Mouse (Mus musculus): ENCODE measurements around the gene Pla1a. TPM values are rescaled to one million over a fixed set of nuclear protein-coding genes. Genes with fewer than 3 reads are reported as not detected.

The Pla1a gene
- polyA plus RNA-seq, 1 experiment from 2014 or later, result 1.4 TPM

DNA sequence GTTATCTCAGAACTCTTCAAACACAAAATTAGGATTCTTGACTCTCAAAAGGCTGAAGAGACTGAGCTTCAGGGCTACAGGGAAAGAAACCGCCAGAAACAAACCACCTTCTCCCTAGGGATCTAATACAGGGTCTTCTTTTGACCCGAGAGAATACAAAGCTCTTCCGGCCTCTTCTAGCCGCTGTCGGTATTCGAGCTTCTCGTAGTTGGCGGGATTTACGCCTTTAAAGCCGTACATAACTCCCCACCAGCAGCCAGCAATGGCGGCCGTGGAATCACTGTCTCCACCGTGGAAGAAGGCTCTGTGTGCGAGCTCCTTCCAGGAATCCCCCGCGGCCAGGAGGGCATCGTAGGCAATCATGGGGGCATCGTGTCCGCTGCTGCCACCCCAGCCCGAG, 12.6 kb upstream of the Pla1a start:
- no peak overlapping the region for H3K4me2 ChIP-seq
- no peak overlapping the region for H3K4me3 ChIP-seq (replicated peaks)
- no peaks in the 10 kb centered on the region for H3K9me3 ChIP-seq (replicated peaks)
- ATAC-seq (ENCODE audit: low FRiP score), result no peak
- peaks cover 57% of the 10 kb centered on the region for H3K36me3 ChIP-seq
- no peaks in the 10 kb centered on the region for H3K27me3 ChIP-seq (replicated peaks)
- 96% methylated on average over 20 of the region's 20 CpGs for WGBS
- H3K4me1 ChIP-seq, result peaks cover 11% of the 10 kb centered on the region; the same call in 1 of the 2 replicates
- no peak overlapping the region for H3K27ac ChIP-seq (replicated peaks)
- H3K9ac ChIP-seq (replicated peaks), result no peak overlapping the region

- H3K4me2 ChIP-seq, result no peak overlapping the region
- ATAC-seq (ENCODE audit: low FRiP score), result no peak
- H3K27ac ChIP-seq (replicated peaks), result no peak overlapping the region
- no peaks in the 10 kb centered on the region for H3K9me3 ChIP-seq (replicated peaks)
- peaks cover 5% of the 10 kb centered on the region; the same call in 1 of the 2 replicates for H3K4me1 ChIP-seq
- H3K9ac ChIP-seq (replicated peaks), result no peak overlapping the region
- 94% methylated on average over 1 of the region's 1 CpGs for WGBS
- no peak overlapping the region for H3K4me3 ChIP-seq (replicated peaks)
- peaks cover 54% of the 10 kb centered on the region for H3K36me3 ChIP-seq
- H3K27me3 ChIP-seq (replicated peaks), result no peaks in the 10 kb centered on the region
Observed at GRCm38 (mm10) chr16:38445046-38445445, 12.1 kb upstream of the Pla1a start.

- Histone ChIP-seq H3K4me1 (0 out of 2 replicates have a peak, but pooled peaks cover 3% of the 10 kb centered on the region), H3K27ac (replicated peaks) (no peak overlapping the region), H3K9ac (replicated peaks) (no peak overlapping the region), H3K4me2 (no peak overlapping the region), H3K27me3 (replicated peaks) (no peaks in the 10 kb centered on the region), H3K9me3 (replicated peaks) (no peaks in the 10 kb centered on the region), H3K4me3 (replicated peaks) (no peak overlapping the region), H3K36me3 (peaks cover 45% of the 10 kb centered on the region)
- WGBS, result 98% methylated on average over 7 of the region's 7 CpGs
- no peak for ATAC-seq (ENCODE audit: low FRiP score)
Observed at GRCm38 (mm10) chr16:38443721-38444464, 10.9 kb upstream of the Pla1a start.

DNA sequence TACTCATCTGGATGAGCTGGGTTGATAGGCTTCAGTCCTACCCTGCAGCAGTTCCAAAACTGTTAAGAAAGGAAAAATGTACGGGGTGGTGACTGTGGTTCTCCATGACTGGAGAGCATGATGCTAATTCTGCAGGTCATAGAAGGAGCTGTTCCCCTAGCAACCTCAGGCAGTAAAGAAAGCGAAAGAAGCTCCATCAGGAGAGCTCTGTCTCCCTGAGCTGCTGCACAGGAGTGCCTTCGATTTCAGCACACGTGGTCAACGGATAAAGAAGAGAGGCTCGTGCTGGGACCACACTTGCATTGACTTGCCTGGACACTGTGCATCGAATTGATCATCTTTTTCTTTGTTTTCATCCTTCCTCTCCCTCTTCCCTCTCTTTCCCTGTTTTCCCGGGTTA, 9.3 kb upstream of the Pla1a start:
- no peak overlapping the region for H3K4me3 ChIP-seq (replicated peaks)
- no peaks in the 10 kb centered on the region for H3K9me3 ChIP-seq (replicated peaks)
- H3K27ac ChIP-seq (replicated peaks), result no peak overlapping the region
- no peaks in the 10 kb centered on the region for H3K27me3 ChIP-seq (replicated peaks)
- H3K36me3 ChIP-seq, result peaks cover 29% of the 10 kb centered on the region
- ATAC-seq (ENCODE audit: low FRiP score), result no peak
- WGBS, result 81% methylated on average over 8 of the region's 8 CpGs
- no peak overlapping the region for H3K4me2 ChIP-seq
- H3K4me1 ChIP-seq, result no peaks in the 10 kb centered on the region
- no peak overlapping the region for H3K9ac ChIP-seq (replicated peaks)

GRCm38 (mm10) chr16:38441611-38442010, 8.7 kb upstream of the Pla1a start:
- no peak overlapping the region for H3K9ac ChIP-seq (replicated peaks)
- no peak overlapping the region for H3K4me3 ChIP-seq (replicated peaks)
- no peaks in the 10 kb centered on the region for H3K27me3 ChIP-seq (replicated peaks)
- no peak for ATAC-seq (ENCODE audit: low FRiP score)
- no peak overlapping the region for H3K27ac ChIP-seq (replicated peaks)
- peaks cover 23% of the 10 kb centered on the region for H3K36me3 ChIP-seq
- WGBS, result 91% methylated on average over 5 of the region's 5 CpGs
- no peaks in the 10 kb centered on the region for H3K9me3 ChIP-seq (replicated peaks)
- no peak overlapping the region for H3K4me2 ChIP-seq
- H3K4me1 ChIP-seq, result no peaks in the 10 kb centered on the region

DNA sequence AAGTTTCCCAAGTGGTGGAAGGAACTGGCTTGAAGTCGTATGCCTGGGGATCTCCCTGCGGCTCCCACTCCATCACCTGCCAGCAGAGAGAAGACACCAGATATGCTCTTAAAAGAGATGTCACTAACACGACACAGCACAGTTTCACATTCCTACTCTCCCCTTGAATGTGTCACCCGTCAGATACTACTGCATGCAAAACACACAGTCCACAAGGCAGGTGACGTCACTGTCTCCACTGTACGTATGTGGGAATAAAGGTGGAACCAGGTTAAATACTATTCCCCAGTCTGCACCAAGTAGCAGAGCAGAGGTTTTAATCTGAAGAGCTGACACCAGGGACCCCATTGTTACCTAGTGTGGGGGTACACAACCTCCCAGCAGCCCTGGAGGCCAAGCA, 7.5 kb upstream of the Pla1a start:
- Histone ChIP-seq H3K27me3 (replicated peaks) (no peaks in the 10 kb centered on the region), H3K4me1 (no peaks in the 10 kb centered on the region), H3K27ac (replicated peaks) (no peak overlapping the region), H3K36me3 (peaks cover 11% of the 10 kb centered on the region), H3K9me3 (replicated peaks) (no peaks in the 10 kb centered on the region), H3K4me3 (replicated peaks) (no peak overlapping the region), H3K4me2 (no peak overlapping the region), H3K9ac (replicated peaks) (no peak overlapping the region)
- WGBS, result 83% methylated on average over 6 of the region's 6 CpGs
- ATAC-seq (ENCODE audit: low FRiP score), result no peak

- no peak overlapping the region for H3K4me3 ChIP-seq (replicated peaks)
- WGBS, result 100% methylated on average over 1 of the region's 1 CpGs
- no peak overlapping the region for H3K27ac ChIP-seq (replicated peaks)
- H3K9me3 ChIP-seq (replicated peaks), result no peaks in the 10 kb centered on the region
- no peak overlapping the region for H3K9ac ChIP-seq (replicated peaks)
- peaks cover 2% of the 10 kb centered on the region for H3K36me3 ChIP-seq
- no peak for ATAC-seq (ENCODE audit: low FRiP score)
- H3K4me1 ChIP-seq, result no peaks in the 10 kb centered on the region
- no peak overlapping the region for H3K4me2 ChIP-seq
- H3K27me3 ChIP-seq (replicated peaks), result no peaks in the 10 kb centered on the region
Observed at GRCm38 (mm10) chr16:38439190-38439589, 6.2 kb upstream of the Pla1a start.

GRCm38 (mm10) chr16:38434295-38434795, 1.4 kb upstream of the Pla1a start:
- H3K9ac ChIP-seq (replicated peaks), result no peak overlapping the region
- WGBS, result 85% methylated on average over 4 of the region's 4 CpGs
- no peak overlapping the region for H3K27ac ChIP-seq (replicated peaks)
- no peak overlapping the region for H3K4me3 ChIP-seq (replicated peaks)
- no peak overlapping the region for H3K4me2 ChIP-seq
- no peak for ATAC-seq (ENCODE audit: low FRiP score)
- H3K27me3 ChIP-seq (replicated peaks), result no peaks in the 10 kb centered on the region
- no peaks in the 10 kb centered on the region for H3K36me3 ChIP-seq
- H3K9me3 ChIP-seq (replicated peaks), result no peaks in the 10 kb centered on the region
- no peaks in the 10 kb centered on the region for H3K4me1 ChIP-seq

GRCm38 (mm10) chr16:38433514-38433913, 569 bp upstream of the Pla1a start:
- 89% methylated on average over 8 of the region's 8 CpGs for WGBS

GRCm38 (mm10) chr16:38431446-38432185, 1.3 kb downstream of the Pla1a start:
- no peak overlapping the region for H3K27ac ChIP-seq (replicated peaks)
- H3K4me1 ChIP-seq, result no peaks in the 10 kb centered on the region
- H3K9me3 ChIP-seq (replicated peaks), result no peaks in the 10 kb centered on the region
- 57% methylated on average over 13 of the region's 13 CpGs for WGBS
- no peak for ATAC-seq (ENCODE audit: low FRiP score)
- H3K27me3 ChIP-seq (replicated peaks), result no peaks in the 10 kb centered on the region
- no peaks in the 10 kb centered on the region for H3K36me3 ChIP-seq
- no peak overlapping the region for H3K4me2 ChIP-seq
- no peak overlapping the region for H3K4me3 ChIP-seq (replicated peaks)
- no peak overlapping the region for H3K9ac ChIP-seq (replicated peaks)

More at GRCm38 (mm10) chr16:38433514-38433913, 569 bp upstream of the Pla1a start:
- Histone ChIP-seq H3K27ac (replicated peaks) (no peak overlapping the region), H3K9me3 (replicated peaks) (no peaks in the 10 kb centered on the region), H3K27me3 (replicated peaks) (no peaks in the 10 kb centered on the region), H3K4me2 (no peak overlapping the region), H3K9ac (replicated peaks) (no peak overlapping the region), H3K4me3 (replicated peaks) (no peak overlapping the region), H3K4me1 (no peaks in the 10 kb centered on the region), H3K36me3 (no peaks in the 10 kb centered on the region)
- no peak for ATAC-seq (ENCODE audit: low FRiP score)

- Histone ChIP-seq H3K9ac (replicated peaks) (no peak overlapping the region), H3K4me1 (no peaks in the 10 kb centered on the region), H3K9me3 (replicated peaks) (no peaks in the 10 kb centered on the region), H3K36me3 (no peaks in the 10 kb centered on the region), H3K4me2 (no peak overlapping the region), H3K27ac (replicated peaks) (no peak overlapping the region), H3K27me3 (replicated peaks) (no peaks in the 10 kb centered on the region), H3K4me3 (replicated peaks) (no peak overlapping the region)
- no peak for ATAC-seq (ENCODE audit: low FRiP score)
- WGBS, result 83% methylated on average over 1 of the region's 1 CpGs
Observed at GRCm38 (mm10) chr16:38425799-38426198, 7.1 kb downstream of the Pla1a start.

DNA sequence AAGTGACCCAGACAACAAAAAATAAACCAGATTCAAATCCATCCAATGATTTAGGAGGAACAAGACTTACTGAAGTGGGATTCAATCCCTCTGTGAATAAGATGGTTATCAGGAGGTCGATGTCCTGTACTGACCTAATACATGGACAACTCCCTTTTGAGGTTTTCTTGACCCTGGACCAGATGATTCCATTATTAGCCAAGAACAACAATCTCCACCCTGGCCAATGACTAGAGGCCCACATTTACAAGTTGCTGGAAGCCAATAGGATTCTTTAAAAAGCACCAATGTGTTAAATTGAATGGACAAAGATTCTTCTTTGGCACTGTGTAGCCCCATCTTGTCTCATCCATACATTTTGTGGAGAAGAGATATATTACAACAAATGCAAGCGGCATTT, 7.6 kb downstream of the Pla1a start:
- 87% methylated on average over 2 of the region's 2 CpGs for WGBS
- no peaks in the 10 kb centered on the region for H3K4me1 ChIP-seq
- H3K4me3 ChIP-seq (replicated peaks), result no peak overlapping the region

More for the DNA sequence above, 7.6 kb downstream of the Pla1a start:
- no peaks in the 10 kb centered on the region for H3K36me3 ChIP-seq
- H3K4me2 ChIP-seq, result no peak overlapping the region
- H3K9me3 ChIP-seq (replicated peaks), result no peaks in the 10 kb centered on the region
- H3K27me3 ChIP-seq (replicated peaks), result no peaks in the 10 kb centered on the region
- no peak for ATAC-seq (ENCODE audit: low FRiP score)
- H3K9ac ChIP-seq (replicated peaks), result no peak overlapping the region
- no peak overlapping the region for H3K27ac ChIP-seq (replicated peaks)

Measured in neural tube, embryonic 15.5 days (tissue).